Mouse (Mus musculus): ENCODE measurements at regions not wholly inside any gene's neighbourhood (a gene's known extent, or its start where the extent isn't known, plus 50 kb on each side); places are given as distances from the start of the nearest gene placed in this dataset.

- no peak for TF ChIP-seq GATA1 (IDR thresholded peaks at IDR 0.05; ENCODE audit: low read length)
- TF ChIP-seq TAL1 (IDR thresholded peaks at IDR 0.05; ENCODE audit: low read length), result no peak
Observed at GRCm38 (mm10) chr17:84846141-84846540, 55.6 kb upstream of the Lrpprc start.

Measured in erythroblast, embryonic 14.5 days (primary cell).